Mouse (Mus musculus): Measurements from ENCODE around the gene Nectin1. TPM values are rescaled to one million over a fixed set of nuclear protein-coding genes. Genes with fewer than 3 reads are reported as not detected.

Nectin1 gene
- polyA plus RNA-seq, 1 experiment from 2014 or later, result 11.1 TPM

DNA sequence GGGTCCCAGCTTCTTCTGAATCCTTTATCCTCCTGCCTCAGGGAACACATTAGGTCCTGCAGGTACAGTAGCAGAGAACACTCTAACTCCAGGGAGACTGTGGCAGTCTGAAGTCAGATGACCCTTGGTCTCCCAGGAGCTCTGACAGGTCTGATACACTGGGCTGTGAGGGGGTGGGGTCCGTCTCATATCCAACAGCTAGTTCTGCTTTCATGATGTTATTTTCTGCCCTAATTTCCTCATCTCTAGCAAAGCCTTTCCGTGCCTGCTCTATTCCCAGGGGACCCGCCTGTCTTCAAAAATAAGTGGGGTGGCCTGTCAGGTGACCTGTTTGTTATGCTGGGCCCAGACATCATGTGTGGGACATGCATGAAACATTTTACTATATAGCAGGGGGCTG is 18.2 kb downstream of the Nectin1 start:
- H3K4me3 ChIP-seq (ENCODE audit: low read depth, low read length), result no peak overlapping the region
- no peak overlapping the region for H3K27ac ChIP-seq (ENCODE audit: low read length)
- H3K4me2 ChIP-seq (replicated peaks; ENCODE audit: low read depth, low read length), result no peak overlapping the region
- ATAC-seq (ENCODE audit: insufficient number of reproducible peaks, insufficient read depth, low FRiP score, low read depth), result no peak
- H3K9me3 ChIP-seq (ENCODE audit: control insufficient read depth, low read depth, low read length), result no peaks in the 10 kb centered on the region
- no peak overlapping the region for H3K9ac ChIP-seq (replicated peaks; ENCODE audit: low read depth, low read length)
- H3K27me3 ChIP-seq (ENCODE audit: control insufficient read depth, insufficient read depth, low read length), result no peaks in the 10 kb centered on the region
- WGBS, result 81% methylated on average over 3 of the region's 3 CpGs
- no peaks in the 10 kb centered on the region for H3K36me3 ChIP-seq (ENCODE audit: control insufficient read depth, insufficient read depth, low read length)
- peaks cover 7% of the 10 kb centered on the region; the same call in 1 of the 2 replicates for H3K4me1 ChIP-seq (ENCODE audit: control insufficient read depth, insufficient read depth, low read length)

DNA sequence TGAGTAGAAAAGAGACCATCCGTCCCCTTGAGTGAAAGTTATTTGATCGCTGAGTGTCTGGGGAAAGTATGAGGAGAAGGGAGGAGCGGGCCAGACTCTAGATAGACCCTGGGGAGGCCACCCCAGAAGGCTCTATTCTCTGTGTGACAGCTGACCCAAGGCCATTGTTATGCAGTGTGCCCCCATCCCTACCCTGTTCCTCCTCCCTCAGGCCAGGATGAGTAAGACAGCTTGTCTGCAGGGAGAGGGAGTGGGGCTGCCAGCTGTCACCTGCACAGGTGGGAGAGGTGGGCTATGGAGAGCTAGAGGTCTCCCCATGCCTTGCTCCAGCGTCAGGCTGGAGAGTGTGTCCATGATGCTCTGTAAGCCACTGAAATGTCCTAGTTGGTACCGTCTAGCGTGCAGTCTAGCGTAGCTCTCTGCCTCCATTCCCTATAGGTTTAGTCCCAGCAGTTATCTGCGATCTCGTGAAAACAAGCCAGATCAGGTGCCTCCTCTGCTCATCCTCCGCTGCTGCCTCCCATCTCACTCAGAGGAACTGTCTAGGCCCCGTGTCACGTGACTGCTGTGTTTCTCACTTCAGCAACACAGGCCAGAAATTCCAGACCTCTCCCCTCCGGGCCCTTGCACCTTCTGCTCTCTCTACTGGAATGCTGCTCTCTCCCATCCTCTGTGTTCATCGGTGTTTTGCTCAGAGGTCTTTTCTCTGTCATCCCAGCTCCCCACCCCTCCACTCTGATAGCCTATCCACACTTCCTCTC is 21.8 kb downstream of the Nectin1 start:
- Histone ChIP-seq H3K27ac (ENCODE audit: low read length) (no peak overlapping the region), H3K27me3 (ENCODE audit: control insufficient read depth, insufficient read depth, low read length) (no peaks in the 10 kb centered on the region), H3K36me3 (ENCODE audit: control insufficient read depth, insufficient read depth, low read length) (no peaks in the 10 kb centered on the region; the same call in 1 of the 2 replicates), H3K9me3 (ENCODE audit: control insufficient read depth, low read depth, low read length) (no peaks in the 10 kb centered on the region), H3K4me2 (replicated peaks; ENCODE audit: low read depth, low read length) (no peak overlapping the region), H3K9ac (replicated peaks; ENCODE audit: low read depth, low read length) (no peak overlapping the region), H3K4me3 (ENCODE audit: low read depth, low read length) (no peak overlapping the region), H3K4me1 (ENCODE audit: control insufficient read depth, insufficient read depth, low read length) (no peaks in the 10 kb centered on the region)
- ATAC-seq (ENCODE audit: insufficient number of reproducible peaks, insufficient read depth, low FRiP score, low read depth), result no peak
- 60% methylated on average over 14 of the region's 14 CpGs for WGBS

DNA sequence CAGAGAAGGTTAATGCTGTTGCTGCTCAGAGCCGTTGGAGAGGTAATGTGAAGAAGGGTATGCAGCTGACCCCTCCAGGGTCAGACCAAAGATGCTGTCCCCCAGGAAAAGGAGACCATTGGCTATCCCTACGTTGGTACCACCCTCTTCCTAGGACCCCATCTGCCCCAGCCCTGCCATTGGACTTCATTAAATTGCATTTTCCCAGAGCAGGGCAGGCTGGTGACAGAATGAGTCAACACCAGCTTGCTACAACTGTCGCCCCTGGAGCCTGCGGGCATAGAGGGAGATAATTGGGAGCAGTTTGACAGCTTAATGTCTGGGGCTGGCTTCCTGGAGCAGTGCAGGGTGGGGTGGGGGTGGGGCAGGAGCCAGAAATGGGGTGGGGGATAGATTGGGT is 25.0 kb downstream of the Nectin1 start:
- 33% methylated on average over 4 of the region's 4 CpGs for WGBS

DNA sequence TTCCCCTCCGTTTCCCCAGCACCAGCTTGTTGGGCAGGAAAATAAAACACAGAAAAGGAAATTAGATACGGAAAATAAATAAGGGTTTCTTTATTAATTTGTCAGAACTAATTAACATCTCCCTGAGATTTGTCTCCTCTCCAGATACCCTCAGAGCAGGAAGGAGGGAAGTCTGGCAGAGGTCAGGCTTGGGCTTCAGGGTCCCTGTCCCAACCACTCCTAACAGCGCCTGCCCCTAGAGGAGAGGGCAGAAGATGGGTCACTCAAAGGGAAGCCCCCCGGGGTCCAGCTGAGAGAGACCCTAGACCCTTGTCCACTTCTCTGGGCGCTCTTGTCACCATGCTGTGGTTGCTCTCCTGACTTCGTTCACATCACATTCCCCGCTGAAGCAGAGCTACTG is 25.4 kb downstream of the Nectin1 start:
- Histone ChIP-seq H3K4me3 (ENCODE audit: low read depth, low read length) (no peak overlapping the region), H3K4me2 (replicated peaks; ENCODE audit: low read depth, low read length) (no peak overlapping the region), H3K9me3 (ENCODE audit: control insufficient read depth, low read depth, low read length) (no peaks in the 10 kb centered on the region), H3K36me3 (ENCODE audit: control insufficient read depth, insufficient read depth, low read length) (no peaks in the 10 kb centered on the region; the same call in 1 of the 2 replicates), H3K27ac (ENCODE audit: low read length) (no peak overlapping the region), H3K27me3 (ENCODE audit: control insufficient read depth, insufficient read depth, low read length) (no peaks in the 10 kb centered on the region), H3K4me1 (ENCODE audit: control insufficient read depth, insufficient read depth, low read length) (no peaks in the 10 kb centered on the region), H3K9ac (replicated peaks; ENCODE audit: low read depth, low read length) (no peak overlapping the region)
- ATAC-seq (ENCODE audit: insufficient number of reproducible peaks, insufficient read depth, low FRiP score, low read depth), result no peak
- 79% methylated on average over 7 of the region's 7 CpGs for WGBS

More for the DNA sequence above, 25.0 kb downstream of the Nectin1 start:
- H3K4me3 ChIP-seq (ENCODE audit: low read depth, low read length), result no peak overlapping the region
- H3K36me3 ChIP-seq (ENCODE audit: control insufficient read depth, insufficient read depth, low read length), result no peaks in the 10 kb centered on the region; the same call in 1 of the 2 replicates
- H3K4me2 ChIP-seq (replicated peaks; ENCODE audit: low read depth, low read length), result no peak overlapping the region
- no peak overlapping the region for H3K27ac ChIP-seq (ENCODE audit: low read length)
- H3K9me3 ChIP-seq (ENCODE audit: control insufficient read depth, low read depth, low read length), result no peaks in the 10 kb centered on the region
- no peak for ATAC-seq (ENCODE audit: insufficient number of reproducible peaks, insufficient read depth, low FRiP score, low read depth)
- no peak overlapping the region for H3K9ac ChIP-seq (replicated peaks; ENCODE audit: low read depth, low read length)
- H3K4me1 ChIP-seq (ENCODE audit: control insufficient read depth, insufficient read depth, low read length), result no peaks in the 10 kb centered on the region
- H3K27me3 ChIP-seq (ENCODE audit: control insufficient read depth, insufficient read depth, low read length), result no peaks in the 10 kb centered on the region

DNA sequence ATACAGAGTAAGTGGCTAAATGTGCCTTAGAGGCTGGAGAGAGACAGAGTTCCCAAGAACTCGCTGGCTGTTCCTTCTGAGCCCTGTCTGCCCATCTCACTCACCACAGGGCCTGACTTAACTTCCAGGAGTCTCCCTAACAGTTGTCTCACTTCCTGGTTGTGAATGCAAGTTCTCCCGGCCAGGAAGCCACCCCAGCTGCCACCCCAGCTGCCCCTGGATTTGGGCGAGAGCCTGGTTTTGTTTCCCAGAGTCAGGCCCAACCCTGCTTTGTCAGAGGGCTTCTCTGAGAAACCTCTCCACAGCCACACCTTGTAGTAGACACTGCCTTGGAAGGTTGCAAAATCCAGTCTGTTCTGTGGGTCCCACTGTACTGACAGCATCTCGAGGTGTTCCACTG is 26.2 kb downstream of the Nectin1 start:
- Histone ChIP-seq H3K9me3 (ENCODE audit: control insufficient read depth, low read depth, low read length) (no peaks in the 10 kb centered on the region), H3K4me3 (ENCODE audit: low read depth, low read length) (no peak overlapping the region), H3K4me1 (ENCODE audit: control insufficient read depth, insufficient read depth, low read length) (no peaks in the 10 kb centered on the region), H3K4me2 (replicated peaks; ENCODE audit: low read depth, low read length) (no peak overlapping the region), H3K36me3 (ENCODE audit: control insufficient read depth, insufficient read depth, low read length) (no peaks in the 10 kb centered on the region; the same call in 1 of the 2 replicates), H3K27ac (ENCODE audit: low read length) (no peak overlapping the region), H3K27me3 (ENCODE audit: control insufficient read depth, insufficient read depth, low read length) (no peaks in the 10 kb centered on the region), H3K9ac (replicated peaks; ENCODE audit: low read depth, low read length) (no peak overlapping the region)
- WGBS, result 61% methylated on average over 4 of the region's 4 CpGs
- no peak for ATAC-seq (ENCODE audit: insufficient number of reproducible peaks, insufficient read depth, low FRiP score, low read depth)

DNA sequence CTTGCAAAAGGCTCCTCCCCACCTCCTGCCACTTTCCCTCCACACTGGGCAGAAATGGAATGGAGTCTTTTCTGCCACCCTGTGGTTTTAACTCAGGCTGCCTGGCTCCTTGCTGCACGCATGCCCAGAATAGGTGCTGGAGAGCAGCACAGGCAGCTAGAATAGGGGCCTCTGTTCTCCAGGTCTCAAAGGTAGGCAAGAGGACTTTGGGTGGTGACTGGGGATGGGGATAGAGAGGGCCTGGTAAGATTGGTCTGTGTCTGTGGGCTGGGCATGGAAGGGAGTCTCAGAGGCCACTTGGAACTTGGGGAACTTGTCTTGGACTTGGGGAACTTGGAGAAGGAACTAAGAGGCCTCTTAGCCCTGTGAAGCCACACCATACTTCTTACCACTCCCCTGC is 27.3 kb downstream of the Nectin1 start:
- ATAC-seq (ENCODE audit: insufficient number of reproducible peaks, insufficient read depth, low FRiP score, low read depth), result no peak

DNA sequence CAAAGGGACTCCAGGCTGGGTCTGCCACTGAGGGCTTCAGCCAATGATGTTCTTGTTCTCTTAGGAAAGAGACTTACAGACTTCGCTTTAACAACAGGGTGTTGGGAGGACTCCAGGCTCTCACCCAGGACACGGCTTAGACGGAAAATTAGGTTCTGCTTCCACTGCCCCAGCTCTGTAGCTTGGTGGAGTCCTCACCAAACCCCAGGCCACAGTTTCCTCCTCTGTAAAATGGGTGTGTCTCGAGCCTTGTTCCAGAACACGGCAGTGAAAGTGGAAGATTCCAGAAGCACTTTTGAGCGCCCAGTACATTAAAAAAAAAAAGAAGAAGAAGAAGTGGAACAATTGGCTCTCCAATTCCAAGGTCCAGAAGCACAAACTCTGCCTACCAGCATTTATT is 28.7 kb downstream of the Nectin1 start:
- no peaks in the 10 kb centered on the region; the same call in 1 of the 2 replicates for H3K36me3 ChIP-seq (ENCODE audit: control insufficient read depth, insufficient read depth, low read length)
- no peak overlapping the region for H3K4me2 ChIP-seq (replicated peaks; ENCODE audit: low read depth, low read length)
- no peaks in the 10 kb centered on the region for H3K9me3 ChIP-seq (ENCODE audit: control insufficient read depth, low read depth, low read length)
- no peak overlapping the region; the same call in 1 of the 2 replicates for H3K27ac ChIP-seq (ENCODE audit: low read length)
- ATAC-seq (ENCODE audit: insufficient number of reproducible peaks, insufficient read depth, low FRiP score, low read depth), result no peak
- H3K4me3 ChIP-seq (ENCODE audit: low read depth, low read length), result no peak overlapping the region
- WGBS, result 83% methylated on average over 6 of the region's 6 CpGs
- no peaks in the 10 kb centered on the region for H3K27me3 ChIP-seq (ENCODE audit: control insufficient read depth, insufficient read depth, low read length)
- no peak overlapping the region for H3K9ac ChIP-seq (replicated peaks; ENCODE audit: low read depth, low read length)
- no peaks in the 10 kb centered on the region for H3K4me1 ChIP-seq (ENCODE audit: control insufficient read depth, insufficient read depth, low read length)

More for the DNA sequence above, 27.3 kb downstream of the Nectin1 start:
- Histone ChIP-seq H3K27me3 (ENCODE audit: control insufficient read depth, insufficient read depth, low read length) (no peaks in the 10 kb centered on the region), H3K4me3 (ENCODE audit: low read depth, low read length) (no peak overlapping the region), H3K27ac (ENCODE audit: low read length) (no peak overlapping the region), H3K4me1 (ENCODE audit: control insufficient read depth, insufficient read depth, low read length) (no peaks in the 10 kb centered on the region), H3K9ac (replicated peaks; ENCODE audit: low read depth, low read length) (no peak overlapping the region), H3K4me2 (replicated peaks; ENCODE audit: low read depth, low read length) (no peak overlapping the region), H3K9me3 (ENCODE audit: control insufficient read depth, low read depth, low read length) (no peaks in the 10 kb centered on the region), H3K36me3 (ENCODE audit: control insufficient read depth, insufficient read depth, low read length) (no peaks in the 10 kb centered on the region; the same call in 1 of the 2 replicates)
- 87% methylated on average over 1 of the region's 1 CpGs for WGBS

DNA sequence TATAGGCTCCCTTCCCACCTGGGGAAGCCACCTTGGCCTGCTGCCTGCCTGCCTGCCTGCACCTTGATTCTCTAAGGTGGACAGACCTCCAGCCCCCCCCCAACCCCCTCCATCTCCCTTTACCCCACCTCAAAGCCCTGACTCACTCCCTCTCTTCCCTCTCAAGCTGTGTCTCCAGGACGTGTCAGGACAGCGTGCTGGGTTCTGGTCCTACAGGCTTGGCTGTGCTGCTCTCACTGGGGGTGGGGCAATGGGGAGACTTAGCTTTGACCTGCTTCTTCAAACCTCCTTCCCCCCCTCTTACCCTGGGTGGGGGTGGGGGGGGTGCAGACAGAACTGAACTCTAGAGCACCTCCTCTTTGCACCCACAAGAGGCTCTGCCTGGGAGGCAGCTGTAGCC is 29.7 kb downstream of the Nectin1 start:
- H3K36me3 ChIP-seq (ENCODE audit: control insufficient read depth, insufficient read depth, low read length), result no peaks in the 10 kb centered on the region; the same call in 1 of the 2 replicates
- no peak overlapping the region for H3K9ac ChIP-seq (replicated peaks; ENCODE audit: low read depth, low read length)
- H3K4me1 ChIP-seq (ENCODE audit: control insufficient read depth, insufficient read depth, low read length), result no peaks in the 10 kb centered on the region
- no peaks in the 10 kb centered on the region for H3K27me3 ChIP-seq (ENCODE audit: control insufficient read depth, insufficient read depth, low read length)
- H3K4me2 ChIP-seq (replicated peaks; ENCODE audit: low read depth, low read length), result no peak overlapping the region
- no peak overlapping the region for H3K4me3 ChIP-seq (ENCODE audit: low read depth, low read length)
- peak overlapping the region; percentile 52 for H3K27ac ChIP-seq (ENCODE audit: low read length)
- 90% methylated on average over 2 of the region's 2 CpGs for WGBS
- no peaks in the 10 kb centered on the region for H3K9me3 ChIP-seq (ENCODE audit: control insufficient read depth, low read depth, low read length)
- peak; percentile 46; the same call in 1 of the 2 replicates for ATAC-seq (ENCODE audit: insufficient number of reproducible peaks, insufficient read depth, low FRiP score, low read depth)
